Mouse (Mus musculus) right cerebral cortex, adult 2 months (tissue): ENCODE data around the gene Ssr4.
"Not testable (repeated sequence)": the region's sequence is repeated elsewhere in the genome, so short reads cannot be mapped to it uniquely, and the experiment has no call there.

ENCODE experiments used
- DNase-seq, 2 experiments: peaks; one replicate each; pipeline ENCODE4 v3.0.0; 2021 to 2022; ENCODE audit warnings: low spot score in 2 of 2

The Ssr4 gene

DNA sequence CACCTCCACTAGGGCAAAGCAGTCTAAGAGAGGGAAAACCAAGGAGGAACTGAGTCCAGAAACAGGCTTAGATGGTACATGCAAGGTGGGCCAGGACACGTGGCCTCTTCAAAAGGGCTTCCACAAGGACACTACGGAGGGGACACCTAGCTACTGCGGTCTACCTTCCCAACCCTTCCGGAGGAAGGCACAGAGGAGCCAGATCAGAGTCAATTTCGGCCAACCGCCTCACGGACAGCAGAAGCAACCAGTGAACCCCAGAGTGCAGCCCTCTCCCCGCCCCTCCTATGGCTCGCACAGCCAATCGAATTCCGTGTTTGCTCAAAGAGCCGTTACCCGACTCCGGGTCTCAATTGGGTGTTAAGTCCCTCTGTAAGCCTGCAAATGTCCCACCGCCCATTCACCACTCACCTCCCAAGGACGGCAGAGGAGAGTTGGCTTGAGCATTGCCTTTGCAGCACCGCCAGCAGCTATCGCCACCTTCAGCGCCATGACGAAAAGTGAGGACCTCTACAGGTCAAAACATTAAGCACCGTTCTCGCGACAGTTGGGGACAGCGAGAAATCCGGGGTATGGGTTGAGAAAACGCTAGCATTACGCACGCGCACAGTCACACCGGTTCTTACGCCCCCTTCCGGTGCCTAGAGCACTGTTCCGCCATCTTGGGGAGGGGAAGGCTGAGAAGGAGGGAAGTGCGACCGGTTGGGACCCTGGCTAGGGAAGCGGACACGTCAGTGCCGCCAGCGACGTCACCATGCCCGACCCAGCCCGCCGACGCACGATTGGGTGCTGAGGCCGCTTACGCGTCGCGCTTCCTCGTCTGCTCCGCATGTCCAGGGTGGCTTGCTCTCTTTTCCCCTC lies at the start of gene Ssr4, which contains the start of gene Idh3g:
Gene Ssr4 (plus strand): TSS at position 665 of the 861 bp plus-strand sequence.
Gene Idh3g (minus strand): TSS at position 534 of the 861 bp plus-strand sequence.
- peak; percentile 92 to 93 for DNase-seq

DNA sequence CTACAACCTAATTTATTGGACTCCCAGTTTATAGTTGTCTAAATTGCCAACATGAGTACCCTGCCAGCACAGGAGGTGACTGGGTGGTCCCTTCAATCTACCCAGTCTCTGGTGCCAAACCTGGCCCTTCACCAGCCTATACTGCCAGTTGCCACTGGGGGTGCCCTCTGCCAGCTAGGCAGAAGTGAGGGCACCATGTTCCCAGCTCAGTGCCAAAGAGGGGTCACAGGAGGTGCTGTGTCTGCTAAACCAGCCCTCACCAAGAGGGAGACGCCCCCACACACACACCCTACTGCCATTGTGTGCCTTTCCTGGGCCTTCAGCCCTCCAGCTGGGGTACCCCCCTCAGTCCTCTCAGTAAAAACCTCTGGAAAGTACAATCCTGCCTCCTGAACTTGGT lies 48.7 kb upstream of the Ssr4 start:
- DNase-seq = no peak

GRCm38 (mm10) chrX:73739151-73739550 lies 47.7 kb upstream of the Ssr4 start:
- no peak for DNase-seq

DNA sequence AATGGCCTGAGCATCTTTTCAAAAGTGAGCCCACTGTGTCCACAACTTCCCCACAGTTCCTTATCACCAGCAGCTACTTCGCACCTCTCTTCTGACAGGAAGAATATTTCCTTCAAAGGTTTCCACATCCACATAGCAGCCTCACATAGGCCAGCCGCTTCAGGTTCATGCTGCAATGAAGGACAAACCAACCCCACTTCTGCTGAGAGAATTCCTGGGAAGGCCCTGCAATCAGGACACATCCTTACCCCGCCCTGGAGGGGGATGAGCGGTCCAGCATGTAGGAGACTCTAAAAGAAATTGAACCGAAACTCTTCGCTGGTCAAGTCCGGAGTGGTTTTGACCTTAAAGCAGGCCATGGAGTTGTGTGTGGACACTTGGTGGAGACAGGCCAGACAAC lies 47.0 kb upstream of the Ssr4 start:
- not testable (repeated sequence) for DNase-seq

DNA sequence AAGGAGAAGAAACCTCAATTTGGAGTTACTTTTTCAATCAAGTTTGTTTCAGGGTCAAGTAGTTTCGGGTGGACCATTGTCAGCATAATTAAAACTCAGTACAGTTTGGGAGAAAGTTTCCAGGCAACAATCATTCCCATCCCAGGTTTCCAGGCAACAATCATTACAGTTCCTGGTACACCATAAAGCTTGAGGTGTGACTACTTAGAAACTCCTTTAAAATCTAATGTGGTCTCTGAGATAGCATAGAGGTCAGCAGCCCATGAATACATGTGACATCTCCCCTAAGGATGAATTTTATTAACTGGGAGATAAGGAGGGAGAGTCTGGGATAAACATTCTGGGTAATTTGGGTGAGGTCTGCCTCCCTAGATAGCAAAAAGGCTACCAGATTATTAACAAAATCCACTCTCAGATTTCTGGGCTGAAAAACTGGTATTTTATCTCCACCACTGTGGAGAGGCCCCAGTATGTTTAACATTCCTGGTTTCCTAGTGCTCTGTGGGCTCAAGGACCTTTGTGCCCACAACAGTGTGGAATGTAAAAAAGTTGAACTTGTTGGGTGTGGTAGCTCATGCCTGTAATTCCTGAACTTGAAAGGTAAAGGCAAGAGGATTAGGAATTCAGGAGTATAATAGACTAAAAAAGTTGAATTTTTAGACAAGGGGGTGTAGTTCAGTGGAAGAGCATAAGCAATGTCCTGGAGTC lies 41.9 kb upstream of the Ssr4 start:
- DNase-seq = no peak

- DNase-seq = no peak
These were observed 37.9 kb upstream of the Ssr4 start for GRCm38 (mm10) chrX:73748977-73749376.

- DNase-seq = no peak
These were observed 30.3 kb upstream of the Ssr4 start, which contains the start of gene Plxnb3 for GRCm38 (mm10) chrX:73756334-73757140. TSS of gene Plxnb3 (plus strand) at chrX:73757090.

DNA sequence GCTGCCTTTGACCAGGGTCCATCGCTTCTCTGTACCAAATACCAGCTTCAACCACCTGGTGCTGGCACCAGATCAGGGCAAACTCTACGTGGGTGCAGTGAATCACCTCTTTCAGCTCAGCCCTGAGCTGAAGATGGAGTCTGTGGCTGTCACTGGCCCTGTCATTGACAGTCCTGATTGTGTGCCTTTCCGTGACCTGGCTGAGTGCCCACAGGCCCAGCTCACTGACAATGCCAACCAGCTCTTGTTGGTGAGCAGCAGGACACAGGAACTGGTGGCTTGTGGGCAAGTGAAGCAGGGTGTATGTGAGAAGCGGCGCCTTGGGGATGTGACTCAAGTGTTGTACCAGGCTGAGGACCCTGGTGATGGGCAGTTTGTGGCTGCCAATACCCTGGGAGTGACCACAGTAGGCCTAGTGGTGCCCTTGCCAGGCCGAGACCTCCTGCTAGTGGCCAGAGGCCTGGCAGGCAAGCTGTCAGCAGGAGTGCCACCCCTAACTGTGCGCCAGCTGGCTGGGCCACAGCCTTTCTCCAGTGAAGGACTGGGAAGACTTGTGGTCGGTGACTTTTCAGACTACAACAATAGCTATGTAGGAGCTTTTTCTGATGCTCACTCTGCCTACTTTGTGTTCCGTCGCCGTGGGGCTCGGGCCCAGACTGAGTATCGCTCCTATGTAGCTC lies 28.1 kb upstream of the Ssr4 start:
- DNase-seq = peak in 1 of 2 experiments; percentile 33

DNA sequence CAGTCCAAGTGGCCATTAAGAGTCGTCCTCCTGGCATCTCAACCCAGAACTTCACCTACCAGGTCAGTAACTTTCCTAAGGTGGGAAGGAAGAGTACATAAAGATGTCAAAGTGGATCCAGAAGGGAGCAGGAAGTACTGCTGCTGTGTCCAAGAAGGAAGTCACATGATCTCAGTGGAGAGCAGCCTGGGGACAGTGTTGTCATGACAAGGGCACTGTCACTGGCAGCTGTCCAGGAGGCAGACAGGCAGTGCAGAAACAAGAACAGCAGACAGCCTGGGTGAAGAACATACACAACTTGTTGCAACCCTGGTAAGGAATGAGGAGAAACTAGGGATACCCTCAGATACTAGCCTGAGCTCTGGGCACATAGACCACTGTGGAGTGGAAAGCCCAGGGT lies 21.5 kb upstream of the Ssr4 start:
- no peak for DNase-seq

DNA sequence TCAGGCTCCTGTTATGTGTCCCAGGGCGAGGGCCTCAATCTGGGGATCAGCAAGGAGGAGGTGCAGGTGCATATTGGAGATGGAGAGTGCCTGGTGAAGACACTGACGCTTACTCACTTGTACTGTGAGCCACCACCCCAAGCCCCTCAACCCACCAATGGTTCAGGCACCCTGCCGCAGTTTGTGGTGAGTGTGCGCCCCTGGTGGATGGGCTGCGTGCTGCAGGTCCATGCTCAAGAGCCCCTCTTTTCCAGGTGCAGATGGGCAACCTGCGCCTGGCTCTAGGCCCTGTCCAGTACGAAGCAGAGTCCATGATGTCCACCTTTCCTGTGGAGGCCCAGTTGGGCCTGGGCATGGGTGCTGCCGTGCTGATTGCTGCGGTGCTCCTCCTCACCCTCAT lies 19.6 kb upstream of the Ssr4 start:
- no peak for DNase-seq

- peak; percentile 37 to 49 for DNase-seq
These were observed 12.6 kb upstream of the Ssr4 start, which contains the start of gene Srpk3 for GRCm38 (mm10) chrX:73774168-73774760. TSS of gene Srpk3 (plus strand) at chrX:73774405.

DNA sequence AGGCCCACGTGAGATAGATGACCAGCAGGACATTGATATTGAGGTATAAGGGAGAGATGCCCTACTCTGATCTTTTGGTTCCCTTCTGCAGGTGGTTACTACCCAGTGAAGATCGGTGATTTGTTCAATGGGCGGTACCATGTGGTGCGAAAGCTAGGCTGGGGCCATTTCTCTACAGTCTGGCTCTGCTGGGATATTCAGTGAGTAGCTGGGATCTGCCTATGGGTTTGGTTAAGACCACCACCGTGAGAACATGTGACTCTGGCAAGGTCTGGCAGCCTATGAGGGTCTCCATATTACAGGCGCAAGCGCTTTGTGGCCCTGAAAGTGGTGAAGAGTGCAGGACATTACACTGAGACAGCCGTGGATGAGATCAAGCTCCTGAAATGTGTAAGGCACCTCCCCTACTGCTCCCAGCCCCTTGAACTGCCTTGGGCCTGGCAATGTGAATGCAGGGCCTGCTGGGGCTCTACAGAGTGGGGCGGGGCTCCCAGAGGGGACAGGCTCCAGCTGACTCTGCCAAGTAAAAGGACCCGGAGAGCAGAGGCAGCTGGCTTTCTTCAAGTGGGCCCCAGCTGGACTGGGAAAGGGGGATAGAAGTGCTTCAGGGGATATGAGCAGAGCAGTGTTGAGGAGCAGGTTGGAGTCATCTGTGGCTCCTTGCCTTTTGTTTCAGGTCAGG lies 11.9 kb upstream of the Ssr4 start:
- no peak for DNase-seq

DNA sequence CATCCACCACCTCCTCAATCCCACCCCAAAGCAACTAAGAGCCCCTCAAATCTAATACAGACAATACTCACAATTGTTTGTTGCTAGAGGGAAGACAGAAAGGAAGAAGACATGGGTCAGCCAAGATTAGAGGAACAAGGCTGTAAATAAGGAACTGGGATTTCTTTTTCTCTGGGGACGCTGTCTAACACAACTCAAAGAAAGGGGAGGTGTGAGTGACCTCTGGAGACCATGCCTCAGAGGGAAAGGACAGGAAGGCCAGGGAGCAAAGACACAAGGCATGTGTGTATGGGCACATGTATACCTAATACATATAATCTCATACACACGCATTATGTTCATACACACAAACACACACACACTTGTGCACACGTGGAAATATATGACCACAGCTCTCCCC lies 4.6 kb upstream of the Ssr4 start:
- DNase-seq = no peak

DNA sequence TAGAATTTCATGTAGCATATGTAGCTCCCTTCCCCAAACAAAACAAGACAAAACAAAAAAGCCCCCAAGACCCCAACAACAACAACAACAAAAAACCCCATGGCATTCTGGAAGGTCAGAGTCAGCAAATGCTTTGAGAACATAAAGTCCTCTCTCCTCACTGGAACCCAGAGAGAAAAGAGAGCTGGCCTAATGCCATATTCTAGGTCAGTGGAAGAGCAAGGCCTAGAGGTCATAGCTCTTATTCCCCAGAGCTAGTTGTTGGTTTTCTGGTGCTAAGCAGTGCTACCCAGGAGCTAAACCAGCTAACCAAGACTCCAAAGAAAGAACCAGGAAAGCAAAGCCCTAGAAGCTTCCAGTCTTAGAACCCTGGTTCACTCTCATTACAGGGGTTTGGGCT lies 1.2 kb upstream of the Ssr4 start:
- no peak for DNase-seq

DNA sequence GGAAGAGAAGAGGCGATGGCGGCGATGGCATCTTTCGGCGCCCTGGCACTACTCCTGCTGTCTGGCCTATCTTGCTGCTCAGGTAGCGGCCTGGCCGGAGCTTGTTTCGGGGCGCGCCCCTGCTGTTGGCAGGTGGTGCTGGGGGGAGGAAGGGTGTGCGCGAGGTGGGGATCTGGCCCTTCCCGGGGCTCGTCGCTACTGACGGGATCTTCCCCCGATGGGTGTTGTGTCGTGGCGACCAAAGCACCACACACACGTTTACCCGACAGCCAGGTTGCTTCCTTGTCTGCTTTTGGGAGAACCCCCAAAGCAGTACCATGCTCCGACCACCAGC lies 364 bp downstream of the Ssr4 start:
- no peak for DNase-seq

- no peak for DNase-seq
These were observed 1.7 kb downstream of the Ssr4 start for GRCm38 (mm10) chrX:73788501-73788900.

GRCm38 (mm10) chrX:73793039-73793438 lies 6.2 kb downstream of the Ssr4 start:
- no peak for DNase-seq

- no peak for DNase-seq
These were observed 6.7 kb downstream of the Ssr4 start for GRCm38 (mm10) chrX:73793505-73793904.

DNA sequence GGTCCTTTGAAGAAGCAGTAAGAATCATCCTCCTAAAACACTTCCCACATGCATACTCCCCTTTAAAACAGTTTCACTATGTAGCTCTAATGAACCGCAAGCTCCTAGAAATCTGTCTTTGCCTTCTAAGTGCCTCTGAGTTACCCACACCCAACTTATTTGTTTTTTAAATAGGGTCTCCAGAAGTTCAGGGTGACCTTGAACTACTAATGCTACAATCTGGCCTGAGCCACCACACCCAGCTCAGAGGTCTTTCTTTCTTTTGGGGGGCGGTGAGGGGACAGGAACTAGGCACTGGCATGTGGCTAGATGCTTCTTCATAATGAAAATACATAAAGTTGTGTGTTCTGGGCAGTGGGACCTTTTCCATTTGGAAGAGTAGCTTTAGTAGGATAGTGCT lies 10.7 kb downstream of the Ssr4 start:
- no peak for DNase-seq

GRCm38 (mm10) chrX:73798502-73798901 lies 11.7 kb downstream of the Ssr4 start:
- DNase-seq = peak in 1 of 2 experiments; percentile 48

GRCm38 (mm10) chrX:73805814-73806213 lies 19.0 kb downstream of the Ssr4 start:
- DNase-seq = no peak
